Mouse (Mus musculus) colon, adult 2 months (tissue): ENCODE data around the gene Ppme1. TPM values are rescaled to one million over a fixed set of nuclear protein-coding genes. Genes with fewer than 3 reads are reported as not detected.

Experiments used
- polyA plus RNA-seq: library from polyadenylated mRNA; depleted of rRNA; stranded (reverse); fragments of >200 nt; gene quantifications from 2 replicates; pipeline ENCODE4 v1.2.3, GENCODE M21; 2012; rRNA removed

Ppme1 gene
- polyA plus RNA-seq: 107 and 124 TPM in 2 replicates

DNA sequence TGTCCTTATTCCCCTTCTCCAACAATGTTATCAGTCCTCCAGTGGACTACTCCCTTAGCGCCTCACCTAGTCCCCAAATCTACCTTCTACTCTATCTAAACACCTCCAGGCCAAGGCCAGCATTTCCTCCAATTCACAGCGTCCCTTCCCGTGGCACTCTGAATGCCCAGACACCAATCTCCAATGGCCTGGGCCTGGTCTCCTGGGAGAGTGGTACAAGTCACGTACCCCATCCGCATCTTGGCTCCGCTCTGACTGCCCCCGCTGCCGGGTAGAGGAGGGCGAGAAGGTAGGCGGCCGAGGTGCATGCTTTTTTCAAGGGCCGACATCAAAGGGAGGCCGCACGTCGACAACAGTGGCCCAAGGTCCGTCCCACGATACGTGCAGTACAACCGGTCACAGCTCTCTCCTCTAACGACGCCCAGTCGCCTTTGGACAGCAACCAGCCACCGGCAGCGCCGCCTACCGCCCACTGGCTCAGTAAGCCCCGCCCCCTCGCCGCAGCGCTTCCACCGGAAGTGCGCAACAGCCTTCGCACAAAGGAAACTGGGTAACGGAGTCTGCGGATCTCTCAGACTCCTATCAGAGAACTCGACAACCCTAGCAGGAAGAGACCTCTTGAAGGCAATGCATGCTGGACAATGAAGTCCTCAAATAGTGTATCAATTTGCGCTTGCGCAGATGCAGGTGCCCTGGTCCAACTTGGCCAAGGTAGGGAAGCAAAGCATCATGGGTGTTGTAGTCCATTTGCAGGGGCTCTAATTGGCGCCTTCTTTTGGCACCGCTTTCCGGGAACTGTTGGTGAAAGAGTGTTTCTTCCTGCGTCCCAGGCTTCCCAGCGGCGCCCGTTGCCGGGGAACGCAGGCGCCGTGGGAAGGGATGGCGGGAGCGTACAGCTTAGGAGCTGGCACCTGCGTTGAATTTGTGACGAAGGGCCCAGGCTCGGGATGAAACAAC, at the start of gene Ppme1, which contains the start of gene C2cd3:
Gene Ppme1, minus strand, starts transcription at position 813 of the 957 bp plus-strand sequence.
Gene C2cd3, plus strand, starts transcription at position 739 of the 957 bp plus-strand sequence.

DNA sequence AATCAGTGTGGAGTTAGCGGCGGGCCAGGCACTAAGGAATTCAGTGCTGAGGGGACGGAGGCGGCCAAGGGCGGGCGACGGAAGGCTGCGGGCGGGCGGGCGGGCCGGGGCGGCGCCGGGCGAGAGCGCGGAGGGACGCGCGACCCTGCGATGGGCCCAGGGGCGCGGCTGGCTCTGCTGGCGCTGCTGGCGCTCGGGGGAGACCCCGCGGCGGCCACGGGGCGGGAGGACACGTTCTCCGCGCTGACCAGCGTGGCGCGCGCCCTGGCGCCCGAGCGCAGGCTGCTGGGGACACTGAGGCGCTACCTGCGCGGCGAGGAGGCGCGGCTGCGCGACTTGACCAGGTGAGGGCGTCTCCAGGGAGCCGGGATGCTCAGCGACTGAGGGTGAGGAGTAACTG, 86.7 kb downstream of the Ppme1 start, which contains the start of gene P4ha3:
Gene P4ha3, plus strand, starts transcription at position 138 of the 400 bp plus-strand sequence.

Other genes with a start within 250 kb of the Ppme1 start
- gene Lipt2, start 213.0 kb downstream of the Ppme1 start, polyA plus RNA-seq: 23.1 and 27.5 TPM in 2 replicates
- gene Kcne3, start 195.8 kb downstream of the Ppme1 start, polyA plus RNA-seq: 292 and 298 TPM in 2 replicates
- gene Pgm2l1, start 144.9 kb downstream of the Ppme1 start, polyA plus RNA-seq: 2.4 and 2.8 TPM in 2 replicates
- gene P4ha3, start 86.8 kb downstream of the Ppme1 start, polyA plus RNA-seq: 2.4 and 2.6 TPM in 2 replicates
- 15.9 and 16.0 TPM in 2 replicates for gene C2cd3, start 74 bp downstream of the Ppme1 start, polyA plus RNA-seq
- gene Ucp3, start 100.7 kb upstream of the Ppme1 start, polyA plus RNA-seq: 0.22 and 0.38 TPM in 2 replicates
- 1,003 and 1,075 TPM in 2 replicates for gene Ucp2, start 121.0 kb upstream of the Ppme1 start, polyA plus RNA-seq
- gene Dnajb13, start 142.7 kb upstream of the Ppme1 start, polyA plus RNA-seq: 0.08 and 0.14 TPM in 2 replicates
- 20.7 and 22.8 TPM in 2 replicates for gene Coa4, start 164.8 kb upstream of the Ppme1 start, polyA plus RNA-seq
- gene Rab6a, start 235.1 kb upstream of the Ppme1 start, polyA plus RNA-seq: 51.5 and 58.8 TPM in 2 replicates
- gene Mrpl48, start 236.0 kb upstream of the Ppme1 start, polyA plus RNA-seq: 5.0 and 6.0 TPM in 2 replicates